Mouse (Mus musculus): ENCODE measurements at regions not wholly inside any gene's neighbourhood (a gene's known extent, or its start where the extent isn't known, plus 50 kb on each side); places are given as distances from the start of the nearest gene placed in this dataset.

GRCm38 (mm10) chr14:97170841-97171240 lies 651.9 kb upstream of the Klhl1 start:
- no peak for DNase-seq

- no peak for DNase-seq
Observed at GRCm38 (mm10) chr14:97165793-97166192, 646.9 kb upstream of the Klhl1 start.

GRCm38 (mm10) chr14:97148997-97149653 lies 630.2 kb upstream of the Klhl1 start:
- no peak for DNase-seq

- DNase-seq, result no peak
Observed at GRCm38 (mm10) chr14:97115918-97116635, 597.2 kb upstream of the Klhl1 start.

- DNase-seq, result no peak
Observed at GRCm38 (mm10) chr14:97101090-97101675, 582.3 kb upstream of the Klhl1 start.

GRCm38 (mm10) chr14:97093389-97093788 lies 574.5 kb upstream of the Klhl1 start:
- no peak for DNase-seq

GRCm38 (mm10) chr14:97088863-97089262 lies 570.0 kb upstream of the Klhl1 start:
- DNase-seq, result no peak

GRCm38 (mm10) chr14:97087346-97087745 lies 568.4 kb upstream of the Klhl1 start:
- no peak for DNase-seq

- DNase-seq, result no peak
Observed at GRCm38 (mm10) chr14:97086363-97087309, 567.7 kb upstream of the Klhl1 start.

- DNase-seq, result no peak
Observed at GRCm38 (mm10) chr14:97074808-97075207, 555.9 kb upstream of the Klhl1 start.

- no peak for DNase-seq
Observed at GRCm38 (mm10) chr14:97068770-97069169, 549.9 kb upstream of the Klhl1 start.

- DNase-seq, result no peak
Observed at GRCm38 (mm10) chr14:97068313-97068712, 549.4 kb upstream of the Klhl1 start.

GRCm38 (mm10) chr14:97045321-97045720 lies 526.4 kb upstream of the Klhl1 start:
- no peak for DNase-seq

- no peak for DNase-seq
Observed at GRCm38 (mm10) chr14:97039850-97040249, 520.9 kb upstream of the Klhl1 start.

- DNase-seq, result no peak
Observed at GRCm38 (mm10) chr14:97028528-97028927, 509.6 kb upstream of the Klhl1 start.

- DNase-seq, result no peak
Observed at GRCm38 (mm10) chr14:97006294-97006693, 487.4 kb upstream of the Klhl1 start.

GRCm38 (mm10) chr14:96995081-96995480 lies 476.2 kb upstream of the Klhl1 start:
- DNase-seq, result no peak

- DNase-seq, result no peak
Observed at GRCm38 (mm10) chr14:96990542-96991162, 471.8 kb upstream of the Klhl1 start.

- DNase-seq, result no peak
Observed at GRCm38 (mm10) chr14:96963074-96963447, 444.2 kb upstream of the Klhl1 start.

- no peak for DNase-seq
Observed at GRCm38 (mm10) chr14:96962426-96963073, 443.6 kb upstream of the Klhl1 start.

- no peak for DNase-seq
Observed at GRCm38 (mm10) chr14:96956115-96956514, 437.2 kb upstream of the Klhl1 start.

GRCm38 (mm10) chr14:96954462-96954861 lies 435.6 kb upstream of the Klhl1 start:
- no peak for DNase-seq
